Mouse (Mus musculus) thymus, adult 18-20 months (tissue): Measurements from ENCODE around the gene Arhgap6.

ENCODE experiments used
- DNase-seq, 2 experiments: peaks; one replicate each; pipeline ENCODE4 v3.0.0; 2022; ENCODE audit warnings: mixed read lengths in 2 of 2

The Arhgap6 gene

GRCm38 (mm10) chrX:169123115-169123772 is 328.3 kb downstream of the Arhgap6 start:
- no peak for DNase-seq

GRCm38 (mm10) chrX:169123773-169124151 is 328.9 kb downstream of the Arhgap6 start:
- DNase-seq: no peak

GRCm38 (mm10) chrX:169139758-169140157 is 344.9 kb downstream of the Arhgap6 start:
- no peak for DNase-seq

- DNase-seq: no peak
Observed at GRCm38 (mm10) chrX:169140467-169140866, 345.6 kb downstream of the Arhgap6 start.

GRCm38 (mm10) chrX:169153805-169154204 is 358.9 kb downstream of the Arhgap6 start:
- DNase-seq: no peak

GRCm38 (mm10) chrX:169158385-169158784 is 363.5 kb downstream of the Arhgap6 start:
- no peak for DNase-seq

GRCm38 (mm10) chrX:169170981-169171380 is 376.1 kb downstream of the Arhgap6 start:
- no peak for DNase-seq

- DNase-seq: no peak
Observed at GRCm38 (mm10) chrX:169173796-169174195, 378.9 kb downstream of the Arhgap6 start.

- no peak for DNase-seq
Observed at GRCm38 (mm10) chrX:169178634-169179033, 383.7 kb downstream of the Arhgap6 start.

GRCm38 (mm10) chrX:169187100-169187499 is 392.2 kb downstream of the Arhgap6 start, which contains the start of gene Amelx:
Gene Amelx (minus strand): TSS chrX:169187200.
- no peak for DNase-seq

GRCm38 (mm10) chrX:169210019-169210418 is 415.1 kb downstream of the Arhgap6 start:
- DNase-seq: no peak

- DNase-seq: no peak
Observed at GRCm38 (mm10) chrX:169220064-169220463, 425.2 kb downstream of the Arhgap6 start.

GRCm38 (mm10) chrX:169222357-169223062 is 427.6 kb downstream of the Arhgap6 start:
- no peak for DNase-seq

GRCm38 (mm10) chrX:169255915-169256314 is 461.0 kb downstream of the Arhgap6 start:
- DNase-seq: no peak

GRCm38 (mm10) chrX:169256741-169257140 is 461.8 kb downstream of the Arhgap6 start:
- DNase-seq: no peak

- no peak for DNase-seq
Observed at GRCm38 (mm10) chrX:169261034-169261433, 466.1 kb downstream of the Arhgap6 start.

GRCm38 (mm10) chrX:169262212-169262611 is 467.3 kb downstream of the Arhgap6 start:
- no peak for DNase-seq

- DNase-seq: no peak
Observed at GRCm38 (mm10) chrX:169263433-169264172, 468.7 kb downstream of the Arhgap6 start.

GRCm38 (mm10) chrX:169299579-169299978 is 504.7 kb downstream of the Arhgap6 start:
- no peak for DNase-seq

- DNase-seq: no peak
Observed at GRCm38 (mm10) chrX:169302271-169303045, 507.6 kb downstream of the Arhgap6 start.

GRCm38 (mm10) chrX:169303945-169304344 is 509.0 kb downstream of the Arhgap6 start:
- DNase-seq: no peak

- no peak for DNase-seq
Observed at GRCm38 (mm10) chrX:169308559-169308958, 513.7 kb downstream of the Arhgap6 start.
